Mouse (Mus musculus): ENCODE results near the gene Caskin1. TPM values are rescaled to one million over a fixed set of nuclear protein-coding genes. Genes with fewer than 3 reads are reported as not detected.
A peak's percentile ranks its signal among the peaks of the same experiment; 100 is the strongest.

The Caskin1 gene
- polyA plus RNA-seq, 1 experiment from 2014 or later: 8.0 TPM

GRCm38 (mm10) chr17:24540375-24540774 is 52.0 kb downstream of the Caskin1 start:
- no peak overlapping the region for H3K4me3 ChIP-seq (ENCODE audit: low read depth, low read length)
- no peak overlapping the region for H3K9ac ChIP-seq (ENCODE audit: low read length)
- no peaks in the 10 kb centered on the region for H3K36me3 ChIP-seq (ENCODE audit: control insufficient read depth, insufficient read depth, low read length)
- no peaks in the 10 kb centered on the region for H3K27me3 ChIP-seq (ENCODE audit: control insufficient read depth, insufficient read depth, low read length)
- ATAC-seq (replicated peaks; ENCODE audit: low FRiP score) (no peak), DNase-seq (ENCODE audit: low spot score) (peak; percentile 60)
- H3K4me2 ChIP-seq (ENCODE audit: low read depth, low read length, severe bottlenecking): no peak overlapping the region
- 17% methylated on average over 3 of the region's 3 CpGs for WGBS
- no peaks in the 10 kb centered on the region for H3K9me3 ChIP-seq (ENCODE audit: control insufficient read depth, low read length)
- H3K27ac ChIP-seq (ENCODE audit: low read depth, low read length): no peak overlapping the region
- H3K4me1 ChIP-seq (replicated peaks; ENCODE audit: control insufficient read depth, insufficient read depth, low read length): no peaks in the 10 kb centered on the region

GRCm38 (mm10) chr17:24544613-24545012 is 56.2 kb downstream of the Caskin1 start:
- no peaks in the 10 kb centered on the region for H3K36me3 ChIP-seq (ENCODE audit: control insufficient read depth, insufficient read depth, low read length)
- peaks cover 8% of the 10 kb centered on the region; the same call in 1 of the 2 replicates for H3K4me1 ChIP-seq (replicated peaks; ENCODE audit: control insufficient read depth, insufficient read depth, low read length)
- H3K9me3 ChIP-seq (ENCODE audit: control insufficient read depth, low read length): no peaks in the 10 kb centered on the region
- no peak overlapping the region for H3K9ac ChIP-seq (ENCODE audit: low read length)
- ATAC-seq (replicated peaks; ENCODE audit: low FRiP score) (no peak), DNase-seq (ENCODE audit: low spot score) (peak; percentile 53)
- no peak overlapping the region for H3K4me3 ChIP-seq (ENCODE audit: low read depth, low read length)
- H3K27me3 ChIP-seq (ENCODE audit: control insufficient read depth, insufficient read depth, low read length): peaks cover 10% of the 10 kb centered on the region; the same call in 1 of the 2 replicates
- H3K27ac ChIP-seq (ENCODE audit: low read depth, low read length): no peak overlapping the region
- WGBS: 22% methylated on average over 12 of the region's 12 CpGs
- peak overlapping the region; percentile 1 for H3K4me2 ChIP-seq (ENCODE audit: low read depth, low read length, severe bottlenecking)

- no peaks in the 10 kb centered on the region for H3K36me3 ChIP-seq (ENCODE audit: control insufficient read depth, insufficient read depth, low read length)
- no peak overlapping the region for H3K9ac ChIP-seq (ENCODE audit: low read length)
- H3K4me3 ChIP-seq (ENCODE audit: low read depth, low read length): no peak overlapping the region
- no peak overlapping the region for H3K27ac ChIP-seq (ENCODE audit: low read depth, low read length)
- H3K27me3 ChIP-seq (ENCODE audit: control insufficient read depth, insufficient read depth, low read length): peaks cover 10% of the 10 kb centered on the region; the same call in 1 of the 2 replicates
- ATAC-seq (replicated peaks; ENCODE audit: low FRiP score) (no peak), DNase-seq (ENCODE audit: low spot score) (no peak)
- peaks cover 8% of the 10 kb centered on the region; the same call in 1 of the 2 replicates for H3K4me1 ChIP-seq (replicated peaks; ENCODE audit: control insufficient read depth, insufficient read depth, low read length)
- no peak overlapping the region for H3K4me2 ChIP-seq (ENCODE audit: low read depth, low read length, severe bottlenecking)
- 92% methylated on average over 2 of the region's 2 CpGs for WGBS
- H3K9me3 ChIP-seq (ENCODE audit: control insufficient read depth, low read length): no peaks in the 10 kb centered on the region
Observed at GRCm38 (mm10) chr17:24545247-24545646, 56.8 kb downstream of the Caskin1 start.

GRCm38 (mm10) chr17:24546234-24546633 is 57.8 kb downstream of the Caskin1 start:
- Histone ChIP-seq H3K27me3 (ENCODE audit: control insufficient read depth, insufficient read depth, low read length) (peaks cover 10% of the 10 kb centered on the region; the same call in 1 of the 2 replicates), H3K4me1 (replicated peaks; ENCODE audit: control insufficient read depth, insufficient read depth, low read length) (peaks cover 10% of the 10 kb centered on the region; the same call in 1 of the 2 replicates), H3K4me3 (ENCODE audit: low read depth, low read length) (no peak overlapping the region), H3K9me3 (ENCODE audit: control insufficient read depth, low read length) (no peaks in the 10 kb centered on the region), H3K36me3 (ENCODE audit: control insufficient read depth, insufficient read depth, low read length) (no peaks in the 10 kb centered on the region), H3K9ac (ENCODE audit: low read length) (no peak overlapping the region), H3K4me2 (ENCODE audit: low read depth, low read length, severe bottlenecking) (no peak overlapping the region), H3K27ac (ENCODE audit: low read depth, low read length) (no peak overlapping the region)
- no peak for DNase-seq (ENCODE audit: low spot score)
- ATAC-seq (replicated peaks; ENCODE audit: low FRiP score): no peak
- 86% methylated on average over 3 of the region's 3 CpGs for WGBS

DNA sequence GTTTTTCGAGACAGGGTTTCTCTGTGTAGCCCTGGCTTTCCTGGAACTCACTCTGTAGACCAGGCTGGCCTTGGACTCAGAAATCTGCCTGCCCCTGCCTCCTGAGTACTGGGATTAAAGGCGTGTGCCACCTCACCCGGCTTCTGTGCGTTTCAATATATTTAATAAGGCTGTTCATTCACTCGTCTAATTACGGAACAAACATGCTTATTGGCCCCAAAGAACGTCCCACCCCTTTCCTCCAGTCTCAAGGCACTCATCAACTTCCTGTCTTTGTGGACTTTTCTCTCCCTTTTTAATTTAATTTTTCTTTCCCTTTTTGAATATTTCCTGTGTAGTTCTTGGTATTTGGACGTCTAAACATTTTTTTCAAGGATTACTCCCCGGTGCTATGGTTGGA is 60.0 kb downstream of the Caskin1 start:
- 30% methylated on average over 9 of the region's 9 CpGs for WGBS
- Histone ChIP-seq H3K4me2 (ENCODE audit: low read depth, low read length, severe bottlenecking) (peak overlapping the region; percentile 86; the same call in 1 of the 2 replicates), H3K27ac (ENCODE audit: low read depth, low read length) (no peak overlapping the region), H3K4me3 (ENCODE audit: low read depth, low read length) (no peak overlapping the region), H3K4me1 (replicated peaks; ENCODE audit: control insufficient read depth, insufficient read depth, low read length) (peaks cover 12% of the 10 kb centered on the region; the same call in 1 of the 2 replicates), H3K27me3 (ENCODE audit: control insufficient read depth, insufficient read depth, low read length) (peaks cover 10% of the 10 kb centered on the region; the same call in 1 of the 2 replicates), H3K36me3 (ENCODE audit: control insufficient read depth, insufficient read depth, low read length) (no peaks in the 10 kb centered on the region), H3K9me3 (ENCODE audit: control insufficient read depth, low read length) (no peaks in the 10 kb centered on the region), H3K9ac (ENCODE audit: low read length) (no peak overlapping the region)
- no peak for ATAC-seq (replicated peaks; ENCODE audit: low FRiP score)
- no peak for DNase-seq (ENCODE audit: low spot score)

DNA sequence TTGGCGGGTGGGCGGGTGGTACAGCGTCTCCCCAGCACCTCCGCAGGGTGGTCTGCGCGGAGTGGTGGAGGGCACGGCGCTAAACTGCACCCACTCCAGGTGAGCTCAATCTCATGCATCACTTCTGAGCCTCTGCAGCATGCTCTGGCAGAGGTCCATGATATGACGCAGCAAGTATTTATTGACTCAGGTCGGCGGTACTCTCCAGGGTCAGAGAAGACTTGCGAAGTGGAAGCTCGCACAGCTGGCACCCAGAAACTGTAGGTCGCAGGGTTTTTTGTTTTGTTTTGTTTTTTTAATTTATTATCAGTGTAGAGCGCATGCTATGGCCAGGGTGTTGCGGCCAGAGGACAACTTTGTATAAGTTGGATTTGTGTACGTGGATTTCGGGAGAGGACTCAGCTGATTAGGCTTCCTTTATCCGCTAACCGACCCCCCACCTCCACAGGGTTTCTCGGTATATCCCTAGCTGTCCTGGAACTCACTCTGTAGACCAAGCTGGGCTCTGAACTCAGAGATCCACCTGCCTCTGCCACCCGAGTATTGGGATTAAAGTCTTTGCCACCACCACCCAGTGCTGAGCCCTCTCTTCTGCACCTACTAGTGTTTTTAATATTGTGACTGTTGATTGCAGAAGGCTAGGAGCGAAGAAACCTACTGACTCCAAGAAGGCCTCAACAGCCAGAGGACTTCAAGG is 60.7 kb downstream of the Caskin1 start:
- 8% methylated on average over 23 of the region's 23 CpGs for WGBS
- no peaks in the 10 kb centered on the region for H3K9me3 ChIP-seq (ENCODE audit: control insufficient read depth, low read length)
- no peak overlapping the region; the same call in 1 of the 2 replicates for H3K27ac ChIP-seq (ENCODE audit: low read depth, low read length)
- DNase-seq (ENCODE audit: low spot score) (peak; percentile 58), ATAC-seq (replicated peaks; ENCODE audit: low FRiP score) (no peak; the same call in 1 of the 2 replicates)
- peak overlapping the region; percentile 37 for H3K9ac ChIP-seq (ENCODE audit: low read length)
- H3K4me1 ChIP-seq (replicated peaks; ENCODE audit: control insufficient read depth, insufficient read depth, low read length): peaks cover 12% of the 10 kb centered on the region; the same call in 1 of the 2 replicates
- peak overlapping the region; percentile 86 for H3K4me2 ChIP-seq (ENCODE audit: low read depth, low read length, severe bottlenecking)
- no peaks in the 10 kb centered on the region for H3K36me3 ChIP-seq (ENCODE audit: control insufficient read depth, insufficient read depth, low read length)
- H3K4me3 ChIP-seq (ENCODE audit: low read depth, low read length): peak overlapping the region; percentile 84
- H3K27me3 ChIP-seq (ENCODE audit: control insufficient read depth, insufficient read depth, low read length): peaks cover 10% of the 10 kb centered on the region; the same call in 1 of the 2 replicates

GRCm38 (mm10) chr17:24549618-24550415 is 61.4 kb downstream of the Caskin1 start, which contains the start of gene Pkd1:
TSS of gene Pkd1 (plus strand) at chr17:24549834.
- Histone ChIP-seq H3K4me2 (ENCODE audit: low read depth, low read length, severe bottlenecking) (peak within 1 kb of the TSS; percentile 86), H3K36me3 (ENCODE audit: control insufficient read depth, insufficient read depth, low read length) (no peaks in the 10 kb centered on the region), H3K27me3 (ENCODE audit: control insufficient read depth, insufficient read depth, low read length) (peaks cover 10% of the 10 kb centered on the region; the same call in 1 of the 2 replicates), H3K4me3 (ENCODE audit: low read depth, low read length) (peak within 1 kb of the TSS; percentile 84), H3K9me3 (ENCODE audit: control insufficient read depth, low read length) (no peaks in the 10 kb centered on the region), H3K27ac (ENCODE audit: low read depth, low read length) (peak within 1 kb of the TSS; percentile 94), H3K9ac (ENCODE audit: low read length) (peak within 1 kb of the TSS; percentile 91), H3K4me1 (replicated peaks; ENCODE audit: control insufficient read depth, insufficient read depth, low read length) (peaks cover 12% of the 10 kb centered on the region; the same call in 1 of the 2 replicates)
- under 1% methylated on average over 71 of the region's 72 CpGs for WGBS
- ATAC-seq (replicated peaks; ENCODE audit: low FRiP score) (peak; percentile 96), DNase-seq (ENCODE audit: low spot score) (peak; percentile 100)

DNA sequence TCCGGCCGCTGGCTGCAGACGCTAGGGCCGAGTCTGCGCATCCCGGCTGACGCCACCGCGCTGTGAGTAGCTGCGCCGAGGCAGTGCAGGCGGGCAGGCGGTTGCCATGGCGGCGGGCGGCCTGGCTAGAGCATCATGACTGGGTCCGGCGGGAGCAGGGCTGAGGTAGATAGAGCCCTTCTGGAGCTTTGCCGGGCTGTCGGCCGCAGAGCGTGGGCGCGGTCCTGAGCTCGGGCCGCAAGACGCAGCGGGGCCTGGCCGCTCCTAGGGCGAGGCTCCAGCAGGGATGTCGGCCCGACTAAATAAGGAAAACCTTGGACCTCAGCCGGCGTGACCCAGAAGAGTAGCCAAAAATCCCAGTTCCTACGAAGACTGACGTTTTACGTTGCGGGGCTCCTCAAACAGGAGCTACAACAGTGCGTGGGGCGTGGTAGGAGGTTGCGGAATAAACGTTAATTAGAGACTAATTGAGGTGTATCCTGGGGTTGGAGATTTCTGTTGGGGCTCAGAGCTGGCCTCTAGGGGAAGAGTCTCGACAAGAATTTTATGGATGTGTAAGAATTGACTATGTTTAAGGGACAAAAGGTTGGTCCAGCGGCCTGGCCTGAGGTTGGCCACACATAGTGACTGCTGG is 62.1 kb downstream of the Caskin1 start:
- peaks cover 10% of the 10 kb centered on the region; the same call in 1 of the 2 replicates for H3K27me3 ChIP-seq (ENCODE audit: control insufficient read depth, insufficient read depth, low read length)
- H3K9me3 ChIP-seq (ENCODE audit: control insufficient read depth, low read length): no peaks in the 10 kb centered on the region
- peak overlapping the region; percentile 91 for H3K9ac ChIP-seq (ENCODE audit: low read length)
- peak overlapping the region; percentile 94 for H3K27ac ChIP-seq (ENCODE audit: low read depth, low read length)
- peaks cover 12% of the 10 kb centered on the region; the same call in 1 of the 2 replicates for H3K4me1 ChIP-seq (replicated peaks; ENCODE audit: control insufficient read depth, insufficient read depth, low read length)
- WGBS: under 1% methylated on average over 44 of the region's 44 CpGs
- ATAC-seq (replicated peaks; ENCODE audit: low FRiP score) (peak; percentile 88), DNase-seq (ENCODE audit: low spot score) (peak; percentile 91)
- peak overlapping the region; percentile 86 for H3K4me2 ChIP-seq (ENCODE audit: low read depth, low read length, severe bottlenecking)
- peak overlapping the region; percentile 84 for H3K4me3 ChIP-seq (ENCODE audit: low read depth, low read length)
- H3K36me3 ChIP-seq (ENCODE audit: control insufficient read depth, insufficient read depth, low read length): no peaks in the 10 kb centered on the region
